Mouse (Mus musculus) erythroid progenitor cell, adult 5-6 weeks (primary cell): Measurements from ENCODE around the gene Hoxa6. TPM values are rescaled to one million over a fixed set of nuclear protein-coding genes. Genes with fewer than 3 reads are reported as not detected.

Experiments
- ATAC-seq: replicated peaks from 2 replicates; pipeline ENCODE4 v1.8.0; 2016; ENCODE audit warnings: moderate number of reproducible peaks, mild to moderate bottlenecking, moderate TSS enrichment, inconsistent platforms; ENCODE audit not compliant: poor library complexity, low FRiP score, severe bottlenecking
- total RNA-seq, 2 experiments: library from RNA; stranded (forward) in 1 of 2; stranded (reverse) in 1 of 2; fragments of 150-400 nt in 1 of 2; fragments of 186-747, 209-891 nt in 1 of 2; gene quantifications; 2 replicates each; pipeline versions ENCODE4 v1.2.3 to v1.2.4; 2015 to 2017; ENCODE audit warnings: low replicate concordance in 2 of 2

Gene Hoxa6
- total RNA-seq, 2 experiments from 2014 or later = not detected

- no peak for ATAC-seq
Measured at GRCm38 (mm10) chr6:52168191-52169055, 40.1 kb downstream of the Hoxa6 start.

- no peak for ATAC-seq
Measured at GRCm38 (mm10) chr6:52167736-52168161, 40.8 kb downstream of the Hoxa6 start.

GRCm38 (mm10) chr6:52167176-52167575 lies 41.3 kb downstream of the Hoxa6 start:
- ATAC-seq = no peak

GRCm38 (mm10) chr6:52166431-52167077 lies 42.0 kb downstream of the Hoxa6 start:
- ATAC-seq = no peak

GRCm38 (mm10) chr6:52165441-52166370 lies 42.8 kb downstream of the Hoxa6 start:
- no peak for ATAC-seq

- ATAC-seq = no peak
Measured at GRCm38 (mm10) chr6:52164626-52165440, 43.7 kb downstream of the Hoxa6 start, which contains the start of gene Hoxa2. Hoxa2 (minus strand) TSS chr6:52164831.

GRCm38 (mm10) chr6:52164051-52164625 lies 44.4 kb downstream of the Hoxa6 start:
- ATAC-seq = no peak

- ATAC-seq = no peak
Measured at GRCm38 (mm10) chr6:52163366-52164031, 45.0 kb downstream of the Hoxa6 start.

GRCm38 (mm10) chr6:52162611-52163365 lies 45.7 kb downstream of the Hoxa6 start:
- no peak for ATAC-seq

- ATAC-seq = no peak
Measured at GRCm38 (mm10) chr6:52162093-52162380, 46.5 kb downstream of the Hoxa6 start.

GRCm38 (mm10) chr6:52161336-52162092 lies 47.0 kb downstream of the Hoxa6 start:
- ATAC-seq = no peak

- ATAC-seq = no peak
Measured at GRCm38 (mm10) chr6:52160511-52161335, 47.8 kb downstream of the Hoxa6 start.

- ATAC-seq = no peak
Measured at GRCm38 (mm10) chr6:52159979-52160378, 48.5 kb downstream of the Hoxa6 start.

GRCm38 (mm10) chr6:52159164-52159761 lies 49.3 kb downstream of the Hoxa6 start:
- no peak for ATAC-seq

- no peak for ATAC-seq
Measured at GRCm38 (mm10) chr6:52158276-52159051, 50.1 kb downstream of the Hoxa6 start, which contains the start of gene Hoxa1. Hoxa1 (minus strand) TSS chr6:52158317.
